Mouse (Mus musculus) layer of hippocampus, adult 18-20 months (tissue): ENCODE measurements around the gene Cacna2d4. TPM values are rescaled to one million over a fixed set of nuclear protein-coding genes. Genes with fewer than 3 reads are reported as not detected.

Experiments
- DNase-seq, 2 experiments: peaks; one replicate each; pipeline ENCODE4 v3.0.0; 2022; ENCODE audit warnings: low spot score in 2 of 2
- total RNA-seq, 2 experiments: library from RNA; stranded (reverse); gene quantifications; 2 replicates each; pipeline ENCODE4 v1.2.3; 2021

The Cacna2d4 gene
- total RNA-seq, 2 experiments from 2014 or later, result 0.52 to 1.0 TPM

DNA sequence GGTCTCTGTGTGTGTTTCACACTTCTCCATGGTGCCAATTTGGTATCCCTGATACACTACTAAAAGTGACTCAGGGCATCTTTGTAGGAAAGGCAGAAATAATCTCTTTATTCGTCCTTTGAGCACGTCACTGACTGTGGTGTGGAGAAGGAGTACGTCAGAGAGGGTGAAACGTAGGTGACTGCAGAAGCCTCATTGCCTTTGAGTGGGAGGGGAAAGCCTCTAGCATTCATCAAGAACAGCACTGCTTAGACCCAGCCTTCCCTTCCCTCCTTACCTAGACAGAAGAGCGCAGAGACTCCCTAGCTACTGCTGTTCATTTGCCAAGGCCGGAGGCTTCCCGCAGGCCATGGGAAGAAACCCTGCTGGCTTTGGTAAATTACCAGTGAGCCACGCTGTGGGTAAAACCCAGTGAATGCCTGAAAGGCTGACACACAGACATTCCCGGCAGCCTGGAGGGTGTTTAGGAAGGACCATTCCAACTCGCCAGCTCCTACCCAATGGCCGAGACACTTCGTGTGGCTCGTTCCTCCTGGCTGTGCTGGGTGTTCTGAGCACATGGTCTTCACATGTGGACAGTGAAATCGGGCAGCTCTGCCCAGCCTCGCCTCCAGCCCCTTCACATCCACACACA is 17.0 kb upstream of the Cacna2d4 start:
- no peak for DNase-seq

DNA sequence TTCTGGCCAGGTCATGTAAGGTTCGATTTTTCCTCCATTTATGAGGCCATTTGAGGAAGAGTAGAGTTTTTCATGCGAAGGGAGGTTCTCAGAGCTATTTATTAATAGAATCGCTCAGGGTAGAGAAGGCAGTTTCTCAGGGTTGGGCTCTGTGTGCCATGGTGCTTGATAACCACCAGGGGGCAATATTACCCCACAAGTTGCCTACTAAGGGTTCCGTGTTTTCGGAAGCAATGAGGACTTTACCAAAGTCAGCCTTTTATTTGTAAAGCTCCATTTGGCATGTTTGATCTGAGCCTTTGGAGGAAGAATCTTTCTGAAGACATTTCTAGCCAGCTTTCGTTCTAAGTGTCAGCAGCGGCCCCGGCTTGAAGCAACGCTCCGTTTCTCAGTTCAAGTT is 16.0 kb upstream of the Cacna2d4 start:
- peak; percentile 44 to 86 for DNase-seq

DNA sequence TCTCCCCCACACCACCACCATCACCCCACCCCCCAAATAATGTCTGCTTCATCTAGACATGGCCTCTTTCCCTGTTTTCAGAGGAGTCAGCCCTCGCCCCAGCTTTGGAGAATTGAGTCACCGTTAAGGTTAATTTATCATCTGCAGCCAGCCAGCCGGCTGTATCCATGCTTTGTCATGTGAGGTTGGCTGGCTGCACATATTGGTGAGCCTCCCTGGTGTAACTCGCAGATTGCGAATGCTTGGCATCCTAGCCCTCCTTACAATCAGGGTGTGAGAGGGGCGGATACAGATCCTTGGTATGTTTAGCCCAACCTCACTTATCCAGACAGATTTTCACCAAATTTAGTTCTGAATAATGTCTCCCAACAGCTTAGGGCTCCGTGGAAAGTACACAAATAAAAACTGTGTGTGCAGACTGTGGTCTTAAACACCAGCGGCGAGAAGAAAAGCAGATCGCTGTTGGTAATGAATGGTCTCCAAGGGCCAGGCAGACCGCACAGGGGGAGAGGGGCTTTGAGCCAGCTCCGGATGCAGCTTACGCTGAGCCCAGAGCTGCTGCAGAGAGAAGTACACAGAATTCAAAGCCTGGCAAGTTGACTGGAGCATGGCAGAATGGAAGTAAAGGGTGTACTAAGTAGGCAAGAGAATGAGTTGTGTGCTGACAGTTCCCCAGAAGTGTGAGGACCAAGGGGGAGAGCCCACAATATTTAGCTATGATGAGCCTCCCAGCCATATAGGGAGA is 11.7 kb upstream of the Cacna2d4 start:
- DNase-seq, result peak; percentile 30 to 51

DNA sequence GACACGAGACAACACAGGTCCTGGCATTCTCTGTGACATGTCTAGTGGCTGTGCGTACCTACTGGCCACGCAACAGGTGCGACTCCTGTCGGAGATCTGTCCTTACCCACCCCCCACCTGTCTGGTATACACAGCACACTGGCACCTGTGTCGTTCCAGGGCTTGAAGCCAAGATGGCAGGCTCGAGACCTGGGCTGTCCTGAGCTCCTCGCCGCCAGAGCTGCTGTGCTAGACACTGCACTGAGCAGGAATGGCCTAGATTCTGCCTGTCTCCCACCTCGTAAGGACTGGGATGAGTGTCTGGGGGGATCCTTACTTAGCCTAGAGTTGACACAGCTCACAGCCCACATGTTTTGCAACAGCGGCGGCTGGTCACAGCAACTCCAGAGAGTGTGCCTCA is 11.1 kb upstream of the Cacna2d4 start:
- no peak for DNase-seq

DNA sequence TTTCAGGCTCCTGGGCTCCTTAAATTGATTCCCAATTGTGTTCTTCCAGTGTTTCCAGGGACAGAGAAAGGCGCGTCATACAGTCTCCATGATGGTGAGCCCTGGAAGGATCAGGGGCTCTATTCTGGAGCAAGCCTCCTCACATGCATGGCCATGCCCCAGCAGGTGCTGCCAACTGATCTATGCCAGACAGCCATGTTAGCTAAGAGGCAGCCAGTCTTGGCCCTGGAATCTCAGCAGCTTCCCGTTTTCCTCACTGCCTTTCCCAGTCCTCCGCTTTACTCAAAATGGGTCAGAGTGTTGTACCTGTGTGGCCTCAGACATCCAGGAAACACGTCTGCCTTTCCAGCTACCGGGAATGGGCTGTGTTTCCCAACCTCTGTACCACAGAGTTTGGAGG is 10.6 kb upstream of the Cacna2d4 start:
- no peak for DNase-seq

DNA sequence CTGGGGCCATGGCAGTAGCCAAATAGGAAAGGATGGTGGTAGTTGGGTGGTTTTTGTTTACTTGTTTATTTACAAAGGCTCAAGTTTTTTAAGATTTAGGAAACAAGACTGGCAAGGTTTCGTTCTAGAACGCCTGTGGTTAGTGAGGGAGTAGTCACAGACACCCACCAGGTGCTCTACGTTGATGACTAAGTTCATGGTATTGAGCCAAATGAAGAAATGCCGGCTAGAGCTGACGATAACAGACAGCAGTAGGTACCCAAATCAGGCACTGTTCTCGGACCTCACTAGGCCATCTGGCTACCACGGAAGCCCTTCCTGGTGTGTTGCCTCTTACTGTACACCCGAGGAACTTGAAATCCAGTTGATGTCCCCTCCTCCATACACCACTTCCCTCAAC is 9.3 kb upstream of the Cacna2d4 start:
- DNase-seq, result no peak

DNA sequence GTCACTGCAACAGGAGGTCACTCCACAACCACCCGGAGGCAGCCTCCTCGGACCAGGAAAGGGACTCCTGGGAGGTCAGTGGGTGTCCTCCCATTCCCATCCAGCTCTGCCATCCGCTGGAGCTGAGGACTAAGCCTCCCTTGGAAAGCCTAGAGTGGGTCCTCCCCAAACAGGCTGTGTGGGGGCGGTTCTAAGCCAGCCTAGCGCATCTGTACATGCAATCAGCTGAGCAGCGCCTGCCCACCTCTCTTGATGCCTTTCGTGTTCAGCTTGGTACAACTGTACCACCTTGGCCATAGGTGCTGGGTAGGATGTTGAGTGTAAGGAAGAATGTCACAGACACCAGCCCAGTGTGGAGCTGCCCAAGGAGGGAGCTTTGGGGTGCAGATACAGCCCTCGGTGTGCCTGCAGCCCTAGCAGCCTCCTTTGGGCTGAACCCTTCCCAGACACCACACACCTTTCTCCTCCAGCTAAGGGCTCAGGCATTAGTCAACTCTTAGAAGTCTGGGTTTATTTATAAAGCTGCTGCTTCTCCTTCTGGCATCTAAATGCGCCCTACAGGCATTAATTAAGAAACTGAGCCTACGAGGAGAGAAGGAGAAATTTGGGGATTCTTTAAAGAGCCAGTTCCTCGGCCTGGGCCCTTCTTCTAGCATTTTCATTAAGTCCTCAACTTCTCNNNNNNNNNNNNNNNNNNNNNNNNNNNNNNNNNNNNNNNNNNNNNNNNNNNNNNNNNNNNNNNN is 7.3 kb upstream of the Cacna2d4 start:
- peak in 1 of 2 experiments; percentile 55 for DNase-seq

DNA sequence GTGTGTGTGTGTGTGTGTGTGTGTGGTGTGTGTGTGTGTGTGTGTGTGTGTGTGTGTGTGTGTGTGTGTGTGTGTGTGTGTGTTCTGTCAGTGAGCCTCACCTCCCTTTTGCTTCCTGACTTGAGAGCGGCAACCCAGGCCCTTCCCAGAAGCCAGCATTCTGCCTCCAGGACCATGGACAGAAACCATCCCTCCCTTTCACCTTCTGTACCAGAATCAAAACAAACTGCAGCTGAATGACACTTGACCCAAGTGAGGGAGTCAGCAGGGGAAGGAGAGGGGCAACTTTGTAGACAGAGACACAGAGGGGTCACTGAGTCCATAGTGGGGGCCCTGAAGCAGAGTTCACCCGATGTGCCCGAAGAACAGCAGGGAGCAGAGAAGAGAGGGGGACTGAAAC is 3.3 kb upstream of the Cacna2d4 start:
- DNase-seq, result no peak

DNA sequence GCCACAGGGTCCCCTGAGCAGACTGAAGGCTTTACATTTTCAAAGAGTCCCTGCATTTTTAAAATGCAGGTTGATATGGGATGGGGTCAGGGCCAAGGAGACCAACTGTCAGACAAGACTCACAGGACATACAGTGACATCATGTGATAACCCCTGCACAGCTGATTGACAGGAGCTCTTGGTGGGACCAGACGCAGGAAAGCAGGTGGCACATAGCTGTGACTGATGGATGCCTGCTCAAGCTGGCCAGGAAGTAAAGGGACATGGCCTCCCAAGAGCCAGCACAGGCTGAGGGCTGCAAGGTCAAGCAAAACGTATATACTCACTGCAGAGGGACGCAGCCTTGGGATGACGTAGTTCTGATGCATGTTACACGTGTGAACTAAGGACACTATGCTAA is 885 bp upstream of the Cacna2d4 start:
- no peak for DNase-seq

DNA sequence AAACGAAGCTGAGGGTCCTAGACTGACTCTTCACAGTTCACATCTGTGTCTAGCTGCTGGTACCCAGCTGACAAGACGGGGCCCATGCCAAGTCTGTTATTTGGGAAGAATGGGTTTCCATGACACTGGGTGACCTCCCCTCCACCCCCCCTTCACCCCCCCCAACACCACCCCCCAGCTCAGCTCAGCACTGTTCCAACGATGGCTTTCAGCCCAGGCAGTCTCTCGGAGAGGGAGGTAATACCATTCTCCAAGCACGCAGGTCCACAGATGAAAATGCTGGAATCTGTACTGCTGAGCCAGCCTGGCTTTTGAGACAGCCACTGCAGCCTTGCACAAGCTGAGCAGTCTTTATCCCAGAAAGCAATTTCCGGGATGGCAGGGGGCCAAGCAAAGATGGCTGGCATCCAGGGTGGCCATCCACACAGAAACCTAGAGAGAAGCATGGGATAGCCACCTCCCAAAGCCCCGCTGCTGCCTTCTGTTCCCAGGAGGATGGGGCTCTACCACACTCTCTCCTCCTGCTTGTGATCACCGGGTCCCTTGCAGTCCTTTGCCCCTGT is 1.2 kb downstream of the Cacna2d4 start:
- DNase-seq, result peak; percentile 52 to 56

DNA sequence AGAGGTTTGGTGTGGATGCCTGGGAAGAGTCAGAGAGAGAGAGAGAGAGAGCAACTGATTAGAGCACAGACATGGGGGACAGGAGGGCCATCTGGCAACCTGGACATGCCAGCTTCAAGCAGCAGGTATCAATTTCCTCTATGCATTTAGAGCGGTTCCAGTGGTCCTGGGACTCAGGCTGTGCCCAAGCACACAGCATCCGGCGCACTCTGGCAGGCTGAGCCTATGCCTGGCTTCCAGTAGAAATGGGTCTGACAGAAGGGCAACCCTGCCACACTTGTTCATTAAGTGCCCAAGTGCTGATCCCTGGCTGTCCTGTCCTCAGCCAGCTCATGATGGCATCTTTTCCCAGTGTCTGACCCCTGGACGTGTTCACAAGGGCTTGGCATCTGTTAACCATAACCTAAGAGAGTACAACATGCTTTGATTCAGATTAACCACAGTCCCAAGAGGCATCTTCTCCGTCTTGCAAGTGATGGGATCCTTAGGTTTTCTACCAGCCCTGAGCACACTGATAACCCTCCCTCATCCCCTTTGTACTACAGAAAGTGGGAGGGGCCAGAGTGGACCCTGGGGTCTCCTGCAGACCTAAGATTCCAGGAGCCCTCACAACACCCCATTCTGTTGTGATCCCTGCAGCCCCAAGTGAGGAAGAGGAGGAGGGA is 3.1 kb downstream of the Cacna2d4 start:
- no peak for DNase-seq

DNA sequence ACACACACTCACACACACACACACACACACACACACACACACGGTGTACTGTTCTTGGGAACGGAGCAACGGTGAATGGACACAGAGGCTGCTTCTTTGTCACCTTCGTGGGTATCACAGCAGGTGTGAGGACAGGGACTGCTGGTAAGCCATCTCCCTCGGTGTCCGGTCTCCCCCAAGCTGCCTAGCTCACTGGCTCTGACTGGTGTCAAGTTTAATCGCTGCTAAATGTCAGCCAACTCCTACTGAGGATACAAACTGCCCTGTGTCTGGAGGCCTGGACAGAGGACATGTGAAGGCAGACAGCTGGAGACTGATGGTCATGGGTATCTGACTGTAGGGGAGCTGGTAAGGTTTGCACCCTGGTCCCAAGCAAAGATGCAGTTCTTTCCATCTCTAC is 3.9 kb downstream of the Cacna2d4 start:
- DNase-seq, result no peak

DNA sequence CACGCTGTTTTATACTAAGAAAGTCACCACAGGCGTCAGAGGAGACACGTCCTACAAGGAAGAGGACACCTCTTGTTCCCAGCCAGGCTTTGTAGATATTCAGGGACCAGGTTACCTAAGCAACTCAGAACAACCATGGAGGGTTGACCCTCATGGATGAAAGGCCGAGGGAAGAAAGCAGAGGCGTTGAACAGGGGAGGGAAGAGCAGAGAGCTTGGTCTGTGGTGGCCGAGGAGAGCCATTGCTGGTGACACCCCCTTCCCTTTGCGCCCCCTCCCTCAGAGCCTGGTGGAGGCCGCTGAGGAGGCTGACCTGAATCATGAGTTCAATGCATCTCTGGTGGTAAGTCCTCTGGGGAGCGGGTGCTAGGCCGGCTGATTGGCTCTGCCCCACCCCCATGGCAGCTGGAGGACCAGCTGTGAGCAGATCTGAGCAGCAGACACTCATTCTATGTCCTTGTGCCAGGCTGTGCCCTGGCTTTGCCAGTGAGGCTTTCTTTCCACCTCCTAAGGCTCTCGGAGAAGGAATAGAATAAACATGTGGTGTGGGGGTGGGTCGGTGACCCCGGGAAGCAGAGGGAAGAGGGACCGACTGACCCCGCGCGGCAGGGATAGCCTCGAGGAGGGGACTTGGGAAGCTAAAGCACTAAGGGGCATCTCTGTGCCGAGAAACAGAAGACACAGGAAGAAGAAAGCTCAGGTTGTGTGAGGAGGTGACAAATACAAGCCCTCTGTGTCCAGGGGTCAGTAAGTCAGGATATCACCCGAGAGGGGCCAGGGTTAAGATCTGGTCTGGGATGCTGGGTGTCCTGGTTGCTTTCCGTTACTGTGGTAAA is 4.8 kb downstream of the Cacna2d4 start:
- DNase-seq, result no peak

DNA sequence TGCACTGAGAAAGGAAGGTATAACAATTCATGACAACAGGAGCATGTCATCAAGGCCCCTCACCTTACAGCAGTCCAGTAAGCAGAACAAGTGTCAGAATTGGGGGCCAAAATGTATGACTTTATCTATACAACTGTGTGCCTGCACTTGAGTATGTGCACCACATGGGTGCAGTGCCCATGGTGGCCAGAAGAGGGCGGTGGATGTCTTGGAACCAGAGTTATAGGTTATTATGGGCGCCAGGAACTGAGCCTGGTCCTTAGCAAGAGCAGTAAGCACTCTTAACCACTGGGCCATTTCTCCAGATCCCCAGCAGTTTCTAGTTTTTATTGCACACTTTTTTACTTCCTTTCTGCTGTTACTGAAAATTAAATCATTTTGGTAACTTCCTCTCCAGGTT is 9.8 kb downstream of the Cacna2d4 start:
- no peak for DNase-seq

DNA sequence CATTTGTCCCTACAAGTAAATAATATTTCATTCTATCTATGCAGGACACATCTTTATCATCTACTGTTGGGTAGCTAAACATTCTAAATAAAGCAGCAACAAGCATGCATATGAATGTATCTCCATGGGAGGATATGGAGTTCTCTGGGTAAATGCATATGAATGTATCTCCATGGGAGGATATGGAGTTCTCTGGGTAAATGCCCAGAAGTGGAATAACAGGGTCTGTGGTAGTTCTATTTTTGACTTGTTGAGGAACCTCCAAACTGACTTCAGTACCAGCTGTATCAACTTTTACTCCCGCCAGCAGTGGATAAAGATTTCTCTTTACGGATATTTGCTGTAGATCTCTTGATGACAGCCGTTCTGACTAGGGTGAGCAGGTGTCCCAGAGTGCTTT is 12.3 kb downstream of the Cacna2d4 start:
- no peak for DNase-seq

DNA sequence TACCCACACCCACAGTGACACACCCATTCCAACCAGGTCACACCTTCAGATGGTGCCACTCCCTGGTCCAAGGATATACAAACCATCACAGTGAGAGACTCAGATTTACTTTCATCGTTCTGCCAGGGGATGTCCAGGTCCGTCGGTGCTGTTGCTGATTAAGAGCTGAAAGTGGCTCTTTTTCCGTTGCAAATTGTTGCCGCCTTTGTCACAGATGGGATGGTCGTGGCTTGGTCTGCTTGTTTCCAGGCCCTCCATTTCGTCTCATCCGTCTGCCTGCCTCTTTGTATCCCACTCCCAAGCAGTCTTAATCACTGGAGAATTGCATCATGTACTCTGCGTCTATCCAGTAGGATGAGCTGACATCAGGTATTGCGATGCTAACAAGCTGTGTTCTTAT is 13.4 kb downstream of the Cacna2d4 start:
- DNase-seq, result no peak

DNA sequence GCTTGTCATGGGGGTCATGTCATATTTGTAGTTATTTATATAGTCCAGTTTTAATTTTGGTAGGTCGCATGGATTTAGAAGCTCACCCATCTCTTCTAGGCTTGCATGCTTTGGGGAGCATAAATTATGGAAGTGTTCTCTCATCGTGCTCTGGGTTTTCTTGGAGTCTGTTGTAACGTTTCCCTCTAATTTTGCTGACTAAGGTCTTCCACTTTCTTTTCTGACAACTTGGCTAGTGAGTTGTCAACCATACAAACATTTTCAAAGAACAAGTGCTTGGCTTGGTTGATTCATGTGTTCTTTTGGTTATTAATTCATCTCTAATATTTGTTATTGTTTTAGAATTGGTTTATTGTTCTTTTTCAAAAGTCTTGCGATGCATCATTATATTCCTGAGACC is 15.4 kb downstream of the Cacna2d4 start:
- no peak for DNase-seq

DNA sequence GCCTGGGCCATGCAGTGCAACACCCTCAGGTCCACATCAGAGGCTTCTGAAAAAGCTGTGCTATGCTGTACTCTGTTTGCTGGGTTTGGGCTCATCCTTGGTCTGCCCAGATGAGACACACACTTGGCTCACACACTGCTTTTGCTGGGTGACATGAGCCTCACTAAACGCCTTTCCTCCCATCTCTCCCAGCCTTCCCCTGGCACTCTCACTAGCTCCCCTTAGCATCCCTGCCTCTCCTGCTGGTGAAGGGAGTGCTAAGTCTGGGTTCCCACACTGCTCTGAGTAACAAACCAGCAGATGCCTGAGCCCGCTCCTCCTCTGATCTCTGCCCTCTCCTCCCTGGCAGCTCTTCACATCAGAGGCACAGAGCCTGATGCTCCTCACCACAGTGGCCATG is 40.4 kb downstream of the Cacna2d4 start:
- peak in 1 of 2 experiments; percentile 9 for DNase-seq

DNA sequence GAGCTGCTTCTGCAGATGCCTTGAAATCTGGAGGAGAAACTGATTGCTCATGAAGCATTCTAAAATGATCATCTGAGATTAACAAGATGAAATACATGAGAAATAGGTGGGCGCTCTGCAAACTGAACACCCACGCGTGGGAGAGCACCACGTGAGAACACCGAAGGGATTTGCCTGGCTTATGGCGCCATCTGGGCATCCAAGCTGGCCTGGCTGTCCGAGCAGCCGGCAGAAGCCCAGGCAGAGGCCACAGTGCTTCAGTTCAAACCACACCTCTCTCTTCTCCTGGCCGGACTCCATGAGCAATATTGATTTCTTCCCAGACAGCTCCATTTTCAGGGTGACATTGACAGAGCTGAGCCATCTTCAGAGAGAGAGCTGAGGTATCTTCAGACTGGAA is 44.4 kb downstream of the Cacna2d4 start:
- peak; percentile 72 to 77 for DNase-seq

DNA sequence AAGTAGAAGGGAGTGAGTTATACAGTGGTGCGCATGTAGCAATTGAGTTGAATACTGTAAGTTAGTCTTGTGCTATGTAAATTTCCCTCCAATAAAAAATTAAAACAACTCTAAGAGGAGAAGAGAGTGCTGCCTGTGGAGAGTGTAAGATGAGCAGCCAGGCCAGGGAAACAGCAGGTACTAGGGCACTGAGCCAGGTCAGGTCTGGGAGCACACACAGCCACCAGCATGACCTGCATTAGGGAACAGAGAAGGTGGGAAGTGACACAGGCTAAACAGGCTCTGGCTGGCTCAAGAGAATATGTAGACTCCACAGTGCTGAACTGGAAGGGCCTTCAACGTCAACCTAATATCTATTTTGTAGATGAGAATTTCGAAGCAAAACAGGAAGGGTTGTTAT is 65.0 kb downstream of the Cacna2d4 start:
- no peak for DNase-seq

DNA sequence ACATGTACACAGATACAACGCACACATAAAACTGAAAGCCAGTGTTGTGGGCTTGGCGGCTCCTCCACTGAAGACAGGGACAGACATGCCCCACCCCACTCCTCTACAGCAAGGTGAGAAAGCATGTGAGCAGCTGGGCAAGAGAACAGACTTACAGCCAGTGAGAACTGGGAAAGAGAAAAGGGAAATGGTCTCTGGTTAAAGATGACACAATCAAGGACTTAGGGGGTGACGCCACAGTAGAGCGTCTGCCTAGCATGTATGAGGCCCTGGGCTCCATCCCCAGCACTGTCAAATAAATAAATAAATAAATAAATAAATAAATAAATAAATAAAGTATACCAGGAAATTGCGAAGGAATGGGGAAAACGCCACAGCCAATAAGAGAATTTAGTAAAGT is 67.0 kb downstream of the Cacna2d4 start:
- DNase-seq, result no peak
